Comparison of ENCODE assay signal across 8 mouse cellular contexts in the genomic region with DNA sequence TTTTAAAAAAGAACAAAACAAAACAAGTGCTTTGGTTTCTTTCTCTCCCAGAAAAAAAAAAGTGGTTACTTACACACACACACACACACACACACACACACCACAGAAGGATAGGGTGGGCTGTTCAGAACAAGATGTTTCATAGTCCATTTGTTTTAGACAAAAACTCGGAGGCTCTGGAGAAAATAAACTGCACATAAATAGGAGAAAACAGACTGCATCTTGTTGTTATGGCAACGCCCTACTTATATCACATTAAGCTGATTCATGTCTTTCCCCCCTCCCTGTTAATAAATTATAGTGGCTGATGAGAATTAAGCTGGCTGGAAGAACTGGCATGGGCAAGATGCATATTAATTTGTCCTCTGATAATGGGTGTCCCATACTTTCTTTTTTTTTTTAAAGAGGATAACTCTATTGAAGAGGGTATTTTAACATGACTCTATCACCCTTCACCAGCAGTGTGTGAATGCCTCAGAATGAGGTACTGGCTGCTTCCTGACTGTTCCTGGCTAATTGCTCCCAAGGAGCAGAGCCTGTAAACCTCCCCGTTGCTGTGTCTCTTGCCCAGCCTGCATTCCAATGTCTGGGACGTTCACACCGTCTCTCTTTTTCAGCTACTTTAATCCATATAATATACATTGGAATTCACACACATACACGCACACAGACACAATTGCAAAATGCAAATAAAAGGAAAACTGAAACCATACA.
DNase-seq lines count a peak whose midpoint lies in the region; ATAC-seq lines count a peak whose summit lies in the region.

No protein-coding gene starts in this region.

- peak; percentile 8 for DNase-seq in kidney, postnatal 14 days
- DNase-seq in kidney, postnatal 36 days = no peak
- peak; percentile 83 for DNase-seq in Muller cell, postnatal 12 days (ENCODE audit: inconsistent ontology term)
- no peak for DNase-seq in thymus, postnatal 4 days
- DNase-seq in ovary, postnatal 10 days (ENCODE audit: low spot score) = no peak

- no peak overlapping the region for H3K9ac ChIP-seq in embryonic facial prominence, embryonic 15.5 days
- H3K9ac ChIP-seq in midbrain, embryonic 16.5 days (ENCODE audit: low read depth, low read length) = no peak overlapping the region

- H3K4me2 ChIP-seq in embryonic facial prominence, embryonic 15.5 days (replicated peaks) = no peak overlapping the region
- peak overlapping the region; percentile 10; the same call in 1 of the 2 replicates for H3K4me2 ChIP-seq in midbrain, embryonic 16.5 days (ENCODE audit: low read length)

- ATAC-seq in embryonic facial prominence, embryonic 15.5 days (ENCODE audit: insufficient number of reproducible peaks, low FRiP score, low TSS enrichment, low read depth) = no peak
- peak; percentile 85 for ATAC-seq in midbrain, embryonic 16.5 days
- no peak for ATAC-seq in monocyte, adult 5-6 weeks (replicated peaks; ENCODE audit: insufficient number of reproducible peaks, low FRiP score, low TSS enrichment, poor library complexity, severe bottlenecking)

- 0 out of 2 replicates have a peak, but pooled peaks cover 4% of the 10 kb centered on the region for H3K4me1 ChIP-seq in embryonic facial prominence, embryonic 15.5 days
- peaks cover 11% of the 10 kb centered on the region for H3K4me1 ChIP-seq in midbrain, embryonic 16.5 days (ENCODE audit: control insufficient read depth, insufficient read depth, low read length)

- H3K9me3 ChIP-seq in embryonic facial prominence, embryonic 15.5 days (replicated peaks) = no peaks in the 10 kb centered on the region
- H3K9me3 ChIP-seq in midbrain, embryonic 16.5 days (replicated peaks; ENCODE audit: control insufficient read depth, low read length, poor library complexity, severe bottlenecking) = no peaks in the 10 kb centered on the region

- 0 out of 2 replicates have a peak overlapping the region, but pooled peaks have one; percentile 1 for H3K4me3 ChIP-seq in embryonic facial prominence, embryonic 15.5 days (replicated peaks)
- H3K4me3 ChIP-seq in midbrain, embryonic 16.5 days (ENCODE audit: low read depth, low read length) = no peak overlapping the region

- H3K27me3 ChIP-seq in embryonic facial prominence, embryonic 15.5 days = no peaks in the 10 kb centered on the region
- H3K27me3 ChIP-seq in midbrain, embryonic 16.5 days (ENCODE audit: control insufficient read depth, insufficient read depth, low read depth, low read length) = no peaks in the 10 kb centered on the region

- no peaks in the 10 kb centered on the region for H3K36me3 ChIP-seq in embryonic facial prominence, embryonic 15.5 days
- no peaks in the 10 kb centered on the region for H3K36me3 ChIP-seq in midbrain, embryonic 16.5 days (ENCODE audit: control insufficient read depth, insufficient read depth, low read length)

- WGBS in embryonic facial prominence, embryonic 15.5 days = 38% methylated on average over 6 of the region's 6 CpGs
- WGBS in midbrain, embryonic 16.5 days = 25% methylated on average over 6 of the region's 6 CpGs

- H3K27ac ChIP-seq in embryonic facial prominence, embryonic 15.5 days (replicated peaks) = peak overlapping the region; percentile 65
- H3K27ac ChIP-seq in midbrain, embryonic 16.5 days (ENCODE audit: low read length) = peak overlapping the region; percentile 74

Comparison
In these comparisons a context has a peak if more than half of its experiments do, and no peak if none do; other contexts are left out.
1. DNase-seq: peak in kidney, postnatal 14 days (single experiment) and Muller cell, postnatal 12 days (single experiment); none in kidney, postnatal 36 days (0 of 2), thymus, postnatal 4 days (single experiment) and ovary, postnatal 10 days (single experiment).